Mouse (Mus musculus) embryonic facial prominence, embryonic 14.5 days (tissue): ENCODE measurements around the gene Tfr2. TPM values are rescaled to one million over a fixed set of nuclear protein-coding genes. Genes with fewer than 3 reads are reported as not detected.

ENCODE experiments used
- ATAC-seq: fragments of 200-750 bp; cut with Nextera tagmentation; 2 replicates; pipeline ENCODE4 v1.8.0; 2017; ENCODE audit warnings: low read depth, moderate number of reproducible peaks, moderate TSS enrichment
- DNase-seq: peaks from one replicate; pipeline ENCODE4 v3.0.0-alpha.2; 2015; ENCODE audit warnings: low spot score
- H3K27ac ChIP-seq: fragments of 300-500 bp; sonication (generic); replicated peaks from 2 replicates; pipeline ENCODE4 v1.5.1; 2014; ENCODE audit warnings: low read depth, mild to moderate bottlenecking, low read length, moderate library complexity
- H3K27me3 ChIP-seq: fragments of 300-500 bp; sonication (generic); replicated peaks from 2 replicates; pipeline ENCODE4 v1.6.1; 2014; ENCODE audit warnings: low read length; ENCODE audit not compliant: control insufficient read depth, insufficient read depth
- H3K36me3 ChIP-seq: fragments of 300-500 bp; sonication (generic); 2 replicates; pipeline ENCODE4 v1.6.1; 2014; ENCODE audit warnings: low read length, mixed read lengths; ENCODE audit not compliant: control insufficient read depth, insufficient read depth
- H3K4me1 ChIP-seq: fragments of 300-500 bp; sonication (generic); 2 replicates; pipeline ENCODE4 v1.6.1; 2014; ENCODE audit warnings: antibody characterized with exemption, low read length; ENCODE audit not compliant: control insufficient read depth, insufficient read depth
- H3K4me2 ChIP-seq: fragments of 300-500 bp; sonication (generic); 2 replicates; pipeline ENCODE4 v1.6.1; 2014; ENCODE audit warnings: low read depth, mild to moderate bottlenecking, low read length, moderate library complexity, mixed read lengths
- H3K4me3 ChIP-seq: fragments of 300-500 bp; sonication (generic); 2 replicates; pipeline ENCODE4 v1.5.1; 2014; ENCODE audit warnings: low read depth, mild to moderate bottlenecking, low read length
- H3K9ac ChIP-seq: fragments of 300-500 bp; sonication (generic); 2 replicates; pipeline ENCODE4 v1.6.1; 2014; ENCODE audit warnings: low read depth, mild to moderate bottlenecking, low read length, moderate library complexity, mixed read lengths
- H3K9me3 ChIP-seq: fragments of 300-500 bp; sonication (generic); 2 replicates; pipeline ENCODE4 v1.6.1; 2016; ENCODE audit warnings: low read length; ENCODE audit not compliant: control insufficient read depth
- WGBS: fragments of 180-500 bp; shearing (Covaris S2); extraction: QIAGEN DNeasy Blood & Tissue Kit; methylation state at CpG from one replicate; pipeline ENCODE4 v1.1.7; 2014; 5-methylcytosine and 5-hydroxymethylcytosine counted together
- polyA plus RNA-seq: library from polyadenylated mRNA; unstranded; fragments of >200 nt; fragmentation: Nextera tagmentation; extraction: Ambion mirVana; gene quantifications from 2 replicates; pipeline ENCODE4 v1.2.1, GENCODE M21; 2014

The Tfr2 gene
- polyA plus RNA-seq, 1 experiment from 2014 or later = 1.1 TPM

GRCm38 (mm10) chr5:137599600-137599999, 30.0 kb downstream of the Tfr2 start:
- H3K9me3 ChIP-seq = no peaks in the 10 kb centered on the region
- ATAC-seq (no peak), DNase-seq (no peak)
- peaks cover 24% of the 10 kb centered on the region; the same call in 1 of the 2 replicates for H3K36me3 ChIP-seq
- H3K4me2 ChIP-seq = peak overlapping the region; percentile 96
- no peak overlapping the region for H3K27ac ChIP-seq
- H3K4me1 ChIP-seq = peaks cover 17% of the 10 kb centered on the region; the same call in 1 of the 2 replicates
- peak overlapping the region; percentile 69 for H3K4me3 ChIP-seq
- WGBS = 48% methylated on average over 9 of the region's 9 CpGs
- H3K9ac ChIP-seq = peak overlapping the region; percentile 85
- H3K27me3 ChIP-seq = no peaks in the 10 kb centered on the region

- Histone ChIP-seq H3K27ac (peak overlapping the region; percentile 61), H3K36me3 (peaks cover 30% of the 10 kb centered on the region; the same call in 1 of the 2 replicates), H3K9me3 (no peaks in the 10 kb centered on the region), H3K4me3 (peak overlapping the region; percentile 69), H3K4me1 (peaks cover 17% of the 10 kb centered on the region; the same call in 1 of the 2 replicates), H3K4me2 (peak overlapping the region; percentile 96), H3K9ac (peak overlapping the region; percentile 85), H3K27me3 (no peaks in the 10 kb centered on the region)
- DNase-seq (no peak), ATAC-seq (peak; percentile 5; the same call in 1 of the 2 replicates)
- 2% methylated on average over 17 of the region's 19 CpGs for WGBS
These were observed 30.6 kb downstream of the Tfr2 start for GRCm38 (mm10) chr5:137600281-137600618.

GRCm38 (mm10) chr5:137600619-137601364, 31.2 kb downstream of the Tfr2 start, which contains the start of gene Mospd3:
Gene Mospd3, minus strand, starts transcription at chr5:137601058.
- 0% methylated on average over 36 of the region's 41 CpGs for WGBS
- H3K9me3 ChIP-seq = no peaks in the 10 kb centered on the region
- peaks cover 17% of the 10 kb centered on the region; the same call in 1 of the 2 replicates for H3K4me1 ChIP-seq
- H3K27me3 ChIP-seq = no peaks in the 10 kb centered on the region
- peak within 1 kb of the TSS; percentile 96 for H3K4me2 ChIP-seq
- peak within 1 kb of the TSS; percentile 88 for H3K27ac ChIP-seq
- peak; percentile 100 for DNase-seq
- H3K36me3 ChIP-seq = peaks cover 35% of the 10 kb centered on the region; the same call in 1 of the 2 replicates
- peak within 1 kb of the TSS; percentile 85 for H3K9ac ChIP-seq
- peak; percentile 96 for ATAC-seq
- H3K4me3 ChIP-seq = peak within 1 kb of the TSS; percentile 69

- under 1% methylated on average over 22 of the region's 22 CpGs for WGBS
- Histone ChIP-seq H3K4me1 (peaks cover 17% of the 10 kb centered on the region; the same call in 1 of the 2 replicates), H3K9ac (peak overlapping the region; percentile 77), H3K36me3 (peaks cover 41% of the 10 kb centered on the region; the same call in 1 of the 2 replicates), H3K27ac (peak overlapping the region; percentile 88), H3K4me2 (peak overlapping the region; percentile 96), H3K27me3 (no peaks in the 10 kb centered on the region), H3K4me3 (peak overlapping the region; percentile 69), H3K9me3 (no peaks in the 10 kb centered on the region)
- peak; percentile 56 for DNase-seq
- ATAC-seq = no peak
These were observed 31.7 kb downstream of the Tfr2 start for GRCm38 (mm10) chr5:137601365-137601729.

- DNase-seq (no peak), ATAC-seq (no peak)
- peak overlapping the region; percentile 32 for H3K4me3 ChIP-seq
- peaks cover 51% of the 10 kb centered on the region for H3K4me1 ChIP-seq
- H3K27me3 ChIP-seq = no peaks in the 10 kb centered on the region
- 15% methylated on average over 26 of the region's 26 CpGs for WGBS
- H3K9me3 ChIP-seq = no peaks in the 10 kb centered on the region
- H3K27ac ChIP-seq = no peak overlapping the region
- peaks cover 45% of the 10 kb centered on the region for H3K36me3 ChIP-seq
- peak overlapping the region; percentile 59 for H3K9ac ChIP-seq
- peak overlapping the region; percentile 62 for H3K4me2 ChIP-seq
These were observed 38.4 kb downstream of the Tfr2 start for GRCm38 (mm10) chr5:137607860-137608653.

GRCm38 (mm10) chr5:137608654-137609190, 39.1 kb downstream of the Tfr2 start:
- Histone ChIP-seq H3K9ac (peak overlapping the region; percentile 59), H3K27me3 (no peaks in the 10 kb centered on the region), H3K36me3 (peaks cover 39% of the 10 kb centered on the region), H3K27ac (no peak overlapping the region), H3K4me1 (peaks cover 53% of the 10 kb centered on the region), H3K4me3 (peak overlapping the region; percentile 32), H3K4me2 (peak overlapping the region; percentile 62), H3K9me3 (no peaks in the 10 kb centered on the region)
- 13% methylated on average over 21 of the region's 23 CpGs for WGBS
- no peak for DNase-seq
- no peak for ATAC-seq

GRCm38 (mm10) chr5:137609292-137609691, 39.7 kb downstream of the Tfr2 start:
- 44% methylated on average over 3 of the region's 3 CpGs for WGBS
- Histone ChIP-seq H3K9me3 (no peaks in the 10 kb centered on the region), H3K27me3 (no peaks in the 10 kb centered on the region), H3K9ac (peak overlapping the region; percentile 59; the same call in 1 of the 2 replicates), H3K4me2 (peak overlapping the region; percentile 62), H3K36me3 (peaks cover 37% of the 10 kb centered on the region), H3K27ac (peak overlapping the region; percentile 41), H3K4me1 (peaks cover 53% of the 10 kb centered on the region), H3K4me3 (peak overlapping the region; percentile 32)
- ATAC-seq = no peak
- DNase-seq = no peak

- H3K4me3 ChIP-seq = peak overlapping the region; percentile 35
- peaks cover 32% of the 10 kb centered on the region for H3K36me3 ChIP-seq
- H3K4me2 ChIP-seq = peak overlapping the region; percentile 62
- ATAC-seq = no peak
- H3K9me3 ChIP-seq = no peaks in the 10 kb centered on the region
- WGBS = 41% methylated on average over 4 of the region's 4 CpGs
- H3K27ac ChIP-seq = peak overlapping the region; percentile 97
- H3K27me3 ChIP-seq = no peaks in the 10 kb centered on the region
- H3K4me1 ChIP-seq = peaks cover 53% of the 10 kb centered on the region
- DNase-seq = no peak
- peak overlapping the region; percentile 55 for H3K9ac ChIP-seq
These were observed 40.4 kb downstream of the Tfr2 start for GRCm38 (mm10) chr5:137610056-137610455.
